Mouse (Mus musculus) ES-E14 (cell line): ENCODE results near the gene Ralgds.

Source experiments
- CHD2 ChIP-seq: IDR thresholded peaks from 2 replicates; pipeline ENCODE4 v1.6.1; 2014; ENCODE audit warnings: mild to moderate bottlenecking, low read depth, low read length, inconsistent platforms
- HCFC1 ChIP-seq: IDR thresholded peaks from 2 replicates; pipeline ENCODE4 v1.6.1; 2012; ENCODE audit warnings: low read length, inconsistent platforms, borderline replicate concordance; ENCODE audit not compliant: insufficient read depth
- MAFK ChIP-seq: IDR thresholded peaks from 2 replicates; pipeline ENCODE4 v1.6.1; 2014; ENCODE audit warnings: mild to moderate bottlenecking, low read depth, low read length, inconsistent platforms; ENCODE audit not compliant: insufficient read depth
- ZC3H11A ChIP-seq: IDR thresholded peaks from 2 replicates; pipeline ENCODE4 v1.6.1; 2012; ENCODE audit warnings: low read depth, mild to moderate bottlenecking, inconsistent platforms, low read length, borderline replicate concordance
- ZNF384 ChIP-seq: IDR thresholded peaks from 2 replicates; pipeline ENCODE4 v1.6.1; 2012; ENCODE audit warnings: low read depth, low read length, inconsistent platforms

DNA sequence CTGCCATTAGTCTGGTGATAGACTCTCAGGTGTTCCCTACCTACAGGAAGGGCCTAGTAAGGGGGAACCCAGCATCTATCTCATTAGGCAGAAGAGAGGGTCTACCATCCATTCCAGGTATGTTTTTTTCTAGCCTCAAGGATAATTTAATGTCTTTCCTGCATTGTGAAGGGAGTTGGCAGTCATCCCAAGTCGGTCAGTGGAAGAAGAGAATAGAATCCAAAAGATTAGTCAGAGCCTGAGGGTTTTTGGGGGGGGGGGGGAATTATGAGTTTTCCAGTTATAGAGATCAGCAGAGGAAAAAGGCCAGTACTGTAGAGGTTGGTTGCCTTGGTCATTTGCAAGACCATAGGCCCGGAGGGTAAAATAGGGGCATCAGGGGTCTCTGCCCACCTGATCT is 18.4 kb upstream of the Ralgds start:
- TF ChIP-seq MAFK: no peak
- TF ChIP-seq ZC3H11A: no peak
- no peak for TF ChIP-seq CHD2
- no peak for TF ChIP-seq HCFC1
- TF ChIP-seq ZNF384: no peak
